In the genomic region with DNA sequence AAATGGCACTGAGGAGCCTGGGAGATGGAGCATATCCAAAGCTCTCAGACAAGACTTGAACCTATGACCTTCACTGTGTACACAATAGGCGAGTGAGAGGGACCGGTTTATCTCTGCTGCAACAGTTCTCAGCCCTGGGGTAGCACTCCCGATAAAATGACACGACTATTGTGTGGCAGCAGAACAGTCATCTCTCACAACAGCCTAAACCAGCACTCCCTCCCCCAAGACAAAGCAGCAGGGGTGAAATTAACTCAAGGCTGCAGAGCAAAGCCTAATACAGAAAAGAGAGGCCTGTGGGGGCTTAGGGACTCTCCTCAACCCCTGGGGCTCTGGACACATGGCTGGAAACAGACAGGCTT, we compare ENCODE assay signal across 8 mouse cellular contexts. TPM values are rescaled to one million over a fixed set of nuclear protein-coding genes. Genes with fewer than 3 reads are reported as not detected.
DNase-seq lines count a peak whose midpoint lies in the region; ATAC-seq and TF ChIP-seq lines count a peak whose summit lies in the region.

No protein-coding gene starts in this region.

- peak overlapping the region; percentile 89 for H3K4me3 ChIP-seq in lung, adult 2 months (replicated peaks; ENCODE audit: extremely low read depth, low read depth, low read length)
- H3K4me3 ChIP-seq in forebrain, embryonic 13.5 days = peak overlapping the region; percentile 89
- H3K4me3 ChIP-seq in neural tube, embryonic 13.5 days = peak overlapping the region; percentile 87

- no peaks in the 10 kb centered on the region for H3K27me3 ChIP-seq in forebrain, embryonic 13.5 days
- no peaks in the 10 kb centered on the region for H3K27me3 ChIP-seq in neural tube, embryonic 13.5 days

- H3K4me2 ChIP-seq in forebrain, embryonic 13.5 days = peak overlapping the region; percentile 79
- peak overlapping the region; percentile 74 for H3K4me2 ChIP-seq in neural tube, embryonic 13.5 days

- peak overlapping the region; percentile 98 for H3K9ac ChIP-seq in forebrain, embryonic 13.5 days
- H3K9ac ChIP-seq in neural tube, embryonic 13.5 days = peak overlapping the region; percentile 99

- TF ChIP-seq CTCF in lung, adult 2 months (IDR thresholded peaks at IDR 0.05; ENCODE audit: insufficient read depth, low read length) = no peak
- no peak for TF ChIP-seq CTCF in brain, embryonic 14.5 days (IDR thresholded peaks at IDR 0.05; ENCODE audit: borderline replicate concordance, extremely low read depth, insufficient read depth, insufficient read length)

- no peak for TF ChIP-seq POLR2A in lung, adult 2 months (IDR thresholded peaks at IDR 0.05; ENCODE audit: borderline replicate concordance, extremely low read depth, low read depth, low read length)
- no peak for TF ChIP-seq POLR2A in brain, embryonic 14.5 days (IDR thresholded peaks at IDR 0.05; ENCODE audit: borderline replicate concordance, extremely low read depth, insufficient read depth, insufficient read length, poor library complexity, severe bottlenecking)

- H3K4me1 ChIP-seq in lung, adult 2 months (ENCODE audit: control insufficient read depth, insufficient read depth, low read length) = peaks cover 34% of the 10 kb centered on the region
- H3K4me1 ChIP-seq in forebrain, embryonic 13.5 days = peaks cover 60% of the 10 kb centered on the region
- H3K4me1 ChIP-seq in neural tube, embryonic 13.5 days (replicated peaks) = peaks cover 58% of the 10 kb centered on the region

- no peaks in the 10 kb centered on the region for H3K9me3 ChIP-seq in forebrain, embryonic 13.5 days (replicated peaks)
- no peaks in the 10 kb centered on the region for H3K9me3 ChIP-seq in neural tube, embryonic 13.5 days

- 7% methylated on average over 4 of the region's 4 CpGs for WGBS in lung, adult 2 months
- WGBS in forebrain, embryonic 13.5 days = 2% methylated on average over 4 of the region's 4 CpGs
- WGBS in neural tube, embryonic 13.5 days = 0% methylated on average over 4 of the region's 4 CpGs

- H3K36me3 ChIP-seq in forebrain, embryonic 13.5 days (ENCODE audit: poor library complexity, severe bottlenecking) = no peaks in the 10 kb centered on the region
- H3K36me3 ChIP-seq in neural tube, embryonic 13.5 days = no peaks in the 10 kb centered on the region

- peak overlapping the region; percentile 99 for H3K27ac ChIP-seq in forebrain, embryonic 13.5 days
- H3K27ac ChIP-seq in neural tube, embryonic 13.5 days (replicated peaks) = peak overlapping the region; percentile 100

- no peak for DNase-seq in lung, adult 2 months
- DNase-seq in lung, postnatal 14 days = no peak
- peak; percentile 83 for DNase-seq in brain, embryonic 14.5 days (ENCODE audit: low read depth)
- peak; percentile 51 for DNase-seq in liver
- no peak for DNase-seq in right cerebral cortex, postnatal 10 days (ENCODE audit: low spot score in 2 of 2)
- DNase-seq in frontal cortex, postnatal 25 days (ENCODE audit: low spot score in 2 of 2) = no peak

- ATAC-seq in forebrain, embryonic 13.5 days = peak; percentile 32; the same call in 1 of the 2 replicates
- peak; percentile 52 for ATAC-seq in neural tube, embryonic 13.5 days (ENCODE audit: low read depth)

RNA-seq across cellular contexts. Expression of a gene that starts 1.2 kb away (rescaled TPM):
- polyA plus RNA-seq in lung, adult 2 months (2012; rRNA removed) = 8.3 and 11.7 TPM in 2 replicates
- polyA plus RNA-seq in brain, embryonic 14.5 days (2012; rRNA removed) = 17.9 and 35.4 TPM in 2 replicates
- 9.4 and 9.6 TPM in 2 replicates for polyA plus RNA-seq in forebrain, embryonic 13.5 days (2015; fragmentation: Nextera tagmentation; extraction: Ambion mirVana)
- 8.6 and 10.0 TPM in 2 replicates for polyA plus RNA-seq in neural tube, embryonic 13.5 days (2015; fragmentation: Nextera tagmentation; extraction: Ambion mirVana)

Comparison
In these comparisons a context has a peak if more than half of its experiments do, and no peak if none do; other contexts are left out.
1. DNase-seq: peak in brain, embryonic 14.5 days (single experiment) and liver (single experiment); none in lung, adult 2 months (single experiment), lung, postnatal 14 days (single experiment), right cerebral cortex, postnatal 10 days (0 of 2) and frontal cortex, postnatal 25 days (0 of 2).
2. Peak in every context shown above with its lines, with median percentiles within 50 percentile points of each other: H3K4me3 ChIP-seq.